Mouse (Mus musculus) megakaryocyte, embryonic 14.5 days (primary cell): ENCODE measurements around the gene Ppp1r36.

Experiments used
- FLI1 ChIP-seq: IDR thresholded peaks from 2 replicates; pipeline ENCODE4 v1.6.1; 2012; ENCODE audit warnings: low read length, inconsistent platforms, mixed read lengths
- GATA1 ChIP-seq: IDR thresholded peaks from 3 replicates; pipeline ENCODE4 v1.6.1; 2012; ENCODE audit warnings: mixed read lengths, low read length, inconsistent platforms, borderline replicate concordance

DNA sequence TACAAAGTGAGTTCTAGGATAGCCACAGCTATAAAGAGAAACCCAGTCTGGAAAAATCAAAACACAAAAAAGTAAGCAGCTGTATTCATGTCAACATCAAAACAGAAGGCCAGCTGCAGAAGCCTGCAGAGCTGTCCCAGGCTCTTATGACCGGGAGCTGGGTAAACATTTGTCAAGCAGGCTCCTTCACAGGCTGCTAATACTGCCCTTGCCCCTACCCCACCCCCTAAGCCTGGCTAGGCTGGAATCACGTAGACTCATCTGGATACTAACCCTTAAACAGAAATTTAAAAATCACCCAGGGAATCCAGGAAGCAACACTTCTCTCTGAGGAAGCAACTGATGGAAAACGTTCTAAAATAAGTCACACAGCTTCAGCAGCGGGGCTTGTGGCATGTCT is 67.5 kb downstream of the Ppp1r36 start:
- no peak for TF ChIP-seq GATA1
- no peak for TF ChIP-seq FLI1
